Mouse (Mus musculus): ENCODE results near the gene St3gal5. TPM values are rescaled to one million over a fixed set of nuclear protein-coding genes. Genes with fewer than 3 reads are reported as not detected.
"Not testable (repeated sequence)": the region's sequence is repeated elsewhere in the genome, so short reads cannot be mapped to it uniquely, and the experiment has no call there.

St3gal5 gene
- total RNA-seq (2021), result 10 to 100 TPM; 58.4 to 66.9 TPM

- intact Hi-C loops (cut with DNase I), result loop anchor here (2.0 to 5.0 kb wide), 3 partner anchors 115 to 167 kb away; no protein-coding TSS in a partner anchor
- peak; percentile 84 to 88 for DNase-seq
Observed at GRCm38 (mm10) chr6:72097181-72097995, at the start of gene St3gal5. Gene St3gal5 (plus strand): TSS chr6:72097592.

GRCm38 (mm10) chr6:72048643-72049042 is 48.7 kb upstream of the St3gal5 start:
- intact Hi-C loops (cut with DNase I), result no loop called here
- DNase-seq, result no peak

- no peak for DNase-seq
- intact Hi-C loops (cut with DNase I), result no loop called here
Observed at GRCm38 (mm10) chr6:72049941-72050340, 47.5 kb upstream of the St3gal5 start.

GRCm38 (mm10) chr6:72050827-72051226 is 46.6 kb upstream of the St3gal5 start:
- DNase-seq, result no peak
- intact Hi-C loops (cut with DNase I), result no loop called here

GRCm38 (mm10) chr6:72051247-72051646 is 46.1 kb upstream of the St3gal5 start:
- intact Hi-C loops (cut with DNase I), result no loop called here

GRCm38 (mm10) chr6:72051757-72052156 is 45.6 kb upstream of the St3gal5 start:
- no peak for DNase-seq
- intact Hi-C loops (cut with DNase I), result no loop called here

More at GRCm38 (mm10) chr6:72051247-72051646, 46.1 kb upstream of the St3gal5 start:
- DNase-seq, result no peak

- DNase-seq, result no peak
- intact Hi-C loops (cut with DNase I), result no loop called here
Observed at GRCm38 (mm10) chr6:72056548-72056947, 40.8 kb upstream of the St3gal5 start.

- intact Hi-C loops (cut with DNase I), result no loop called here
- DNase-seq, result no peak
Observed at GRCm38 (mm10) chr6:72058398-72058889, 38.9 kb upstream of the St3gal5 start.

GRCm38 (mm10) chr6:72060677-72061076 is 36.7 kb upstream of the St3gal5 start:
- DNase-seq; intact Hi-C loops (cut with DNase I): not testable (repeated sequence)

GRCm38 (mm10) chr6:72063718-72064117 is 33.7 kb upstream of the St3gal5 start:
- intact Hi-C loops (cut with DNase I), result no loop called here
- DNase-seq, result no peak

- no peak for DNase-seq
- intact Hi-C loops (cut with DNase I), result no loop called here
Observed at GRCm38 (mm10) chr6:72065988-72066387, 31.4 kb upstream of the St3gal5 start.

GRCm38 (mm10) chr6:72068436-72068835 is 29.0 kb upstream of the St3gal5 start:
- intact Hi-C loops (cut with DNase I), result no loop called here
- no peak for DNase-seq

GRCm38 (mm10) chr6:72071281-72071870 is 26.0 kb upstream of the St3gal5 start:
- no peak for DNase-seq
- intact Hi-C loops (cut with DNase I), result no loop called here

GRCm38 (mm10) chr6:72073781-72074180 is 23.6 kb upstream of the St3gal5 start:
- no peak for DNase-seq
- intact Hi-C loops (cut with DNase I), result no loop called here

- intact Hi-C loops (cut with DNase I), result no loop called here
- no peak for DNase-seq
Observed at GRCm38 (mm10) chr6:72076512-72076911, 20.9 kb upstream of the St3gal5 start.

- DNase-seq, result no peak
- intact Hi-C loops (cut with DNase I), result no loop called here
Observed at GRCm38 (mm10) chr6:72078178-72078577, 19.2 kb upstream of the St3gal5 start.

GRCm38 (mm10) chr6:72081318-72082024 is 15.9 kb upstream of the St3gal5 start:
- intact Hi-C loops (cut with DNase I), result no loop called here
- no peak for DNase-seq

GRCm38 (mm10) chr6:72087402-72087801 is 10.0 kb upstream of the St3gal5 start:
- DNase-seq, result no peak
- intact Hi-C loops (cut with DNase I), result no loop called here

- intact Hi-C loops (cut with DNase I), result no loop called here
- no peak for DNase-seq
Observed at GRCm38 (mm10) chr6:72089865-72090264, 7.5 kb upstream of the St3gal5 start.

- intact Hi-C loops (cut with DNase I), result no loop called here
Observed at GRCm38 (mm10) chr6:72091007-72091406, 6.4 kb upstream of the St3gal5 start.

GRCm38 (mm10) chr6:72093121-72093520 is 4.3 kb upstream of the St3gal5 start:
- intact Hi-C loops (cut with DNase I), result no loop called here
- no peak for DNase-seq

More at GRCm38 (mm10) chr6:72091007-72091406, 6.4 kb upstream of the St3gal5 start:
- no peak for DNase-seq

All from heart, postnatal 36 days (tissue).